ENCODE assay signal across 8 mouse cellular contexts in the genomic region with DNA sequence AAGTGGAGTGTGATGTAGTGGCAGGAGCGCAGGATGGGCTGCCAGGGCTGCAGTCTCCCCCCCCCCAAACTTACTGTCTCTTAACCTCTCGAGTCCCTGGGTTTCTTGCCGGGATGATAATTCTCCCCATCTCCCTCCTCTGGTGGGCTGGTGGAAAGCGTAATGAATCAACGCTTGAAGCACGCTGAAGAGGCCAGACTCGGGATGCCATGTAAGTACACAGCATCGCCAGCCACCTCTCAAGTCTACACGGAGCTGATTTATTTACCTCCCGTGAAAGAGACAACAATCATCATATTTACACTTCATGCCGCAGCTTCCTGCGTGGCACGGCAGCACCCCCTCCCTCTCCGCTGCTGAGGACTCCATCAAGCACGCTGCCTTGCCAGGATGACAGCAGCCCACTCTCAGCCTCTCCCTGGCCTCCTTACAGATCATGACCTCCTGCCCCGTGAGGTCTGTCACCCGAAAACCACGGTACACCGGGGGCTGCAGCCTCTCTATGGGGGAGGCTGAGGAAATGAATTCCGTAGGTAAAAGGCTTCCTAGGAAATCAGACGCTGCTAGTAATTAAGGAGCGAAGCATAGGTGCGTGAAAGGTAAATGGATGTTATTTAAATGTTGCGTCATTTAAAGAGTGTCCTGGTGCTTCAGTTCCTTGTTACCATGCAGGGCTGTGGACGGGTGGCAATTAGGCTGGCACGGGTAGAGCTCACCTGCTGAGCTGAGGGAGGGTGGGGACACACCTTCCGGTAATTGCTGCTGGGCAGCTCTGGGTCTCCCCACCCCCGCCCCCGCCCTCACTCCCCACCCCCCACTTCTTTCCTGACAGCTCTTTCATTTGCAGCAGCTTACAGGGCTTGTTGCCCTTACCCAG.
DNase-seq lines count a peak whose midpoint lies in the region; ATAC-seq and TF ChIP-seq lines count a peak whose summit lies in the region.

No protein-coding gene starts in this region.

- H3K36me3 ChIP-seq in forebrain, embryonic 13.5 days (ENCODE audit: poor library complexity, severe bottlenecking), result no peaks in the 10 kb centered on the region
- H3K36me3 ChIP-seq in limb, embryonic 11.5 days (ENCODE audit: control insufficient read depth, insufficient read depth, low read length), result no peaks in the 10 kb centered on the region

- WGBS in forebrain, embryonic 13.5 days, result 8% methylated on average over 29 of the region's 29 CpGs
- 5% methylated on average over 29 of the region's 29 CpGs for WGBS in limb, embryonic 11.5 days

- ATAC-seq in forebrain, embryonic 13.5 days, result peak; percentile 24; the same call in 1 of the 2 replicates
- no peak for ATAC-seq in limb, embryonic 11.5 days (ENCODE audit: insufficient number of reproducible peaks, low FRiP score, low TSS enrichment, low read depth)
- no peak for ATAC-seq in monocyte, adult 5-6 weeks (replicated peaks; ENCODE audit: insufficient number of reproducible peaks, low FRiP score, low TSS enrichment, poor library complexity, severe bottlenecking)

- H3K4me3 ChIP-seq in left cerebral cortex, adult 2 months, result peak overlapping the region; percentile 17; the same call in 1 of the 2 replicates
- peak overlapping the region; percentile 13 for H3K4me3 ChIP-seq in forebrain, embryonic 13.5 days
- H3K4me3 ChIP-seq in limb, embryonic 11.5 days (ENCODE audit: low read depth, low read length), result no peak overlapping the region

- no peaks in the 10 kb centered on the region for H3K9me3 ChIP-seq in forebrain, embryonic 13.5 days (replicated peaks)
- H3K9me3 ChIP-seq in limb, embryonic 11.5 days (ENCODE audit: control insufficient read depth, low read length), result no peaks in the 10 kb centered on the region

- no peak; the same call in 1 of the 2 replicates for TF ChIP-seq CTCF in left cerebral cortex, adult 2 months (IDR thresholded peaks at IDR 0.05)

- intact Hi-C loops in left cerebral cortex, adult 2 months (cut with DNase I), result no loop called here

- H3K4me2 ChIP-seq in forebrain, embryonic 13.5 days, result peak overlapping the region; percentile 48
- peak overlapping the region; percentile 20 for H3K4me2 ChIP-seq in limb, embryonic 11.5 days (ENCODE audit: low read depth, severe bottlenecking)

- peak overlapping the region; percentile 58 for H3K27ac ChIP-seq in left cerebral cortex, adult 2 months
- no peak overlapping the region for H3K27ac ChIP-seq in forebrain, embryonic 13.5 days
- H3K27ac ChIP-seq in limb, embryonic 11.5 days (replicated peaks; ENCODE audit: low read depth, low read length), result no peak overlapping the region

- peak in 1 of 2 experiments; percentile 26 for DNase-seq in left cerebral cortex, adult 2 months (ENCODE audit: extremely low spot score in 1 of 2, low spot score in 2 of 2)
- no peak for DNase-seq in left cerebral cortex, adult 8-10 months (ENCODE audit: low spot score in 2 of 2)
- no peak for DNase-seq in limb, embryonic 11.5 days (ENCODE audit: low spot score)
- DNase-seq in retina, embryonic 14.5 days (ENCODE audit: low spot score), result peak; percentile 55
- DNase-seq in layer of hippocampus, adult 9-10 months (ENCODE audit: low spot score), result no peak
- no peak for DNase-seq in adrenal gland, postnatal 14 days

- peaks cover 56% of the 10 kb centered on the region for H3K27me3 ChIP-seq in forebrain, embryonic 13.5 days
- H3K27me3 ChIP-seq in limb, embryonic 11.5 days (ENCODE audit: control insufficient read depth, insufficient read depth, low read length), result peaks cover 20% of the 10 kb centered on the region; the same call in 1 of the 2 replicates

- peak overlapping the region; percentile 28; the same call in 1 of the 2 replicates for H3K9ac ChIP-seq in forebrain, embryonic 13.5 days
- no peak overlapping the region for H3K9ac ChIP-seq in limb, embryonic 11.5 days (ENCODE audit: low read length)

- H3K4me1 ChIP-seq in forebrain, embryonic 13.5 days, result peaks cover 46% of the 10 kb centered on the region
- peaks cover 30% of the 10 kb centered on the region for H3K4me1 ChIP-seq in limb, embryonic 11.5 days (ENCODE audit: control insufficient read depth, insufficient read depth, low read length)
